Mouse (Mus musculus): ENCODE measurements around the gene Umodl1.

DNA sequence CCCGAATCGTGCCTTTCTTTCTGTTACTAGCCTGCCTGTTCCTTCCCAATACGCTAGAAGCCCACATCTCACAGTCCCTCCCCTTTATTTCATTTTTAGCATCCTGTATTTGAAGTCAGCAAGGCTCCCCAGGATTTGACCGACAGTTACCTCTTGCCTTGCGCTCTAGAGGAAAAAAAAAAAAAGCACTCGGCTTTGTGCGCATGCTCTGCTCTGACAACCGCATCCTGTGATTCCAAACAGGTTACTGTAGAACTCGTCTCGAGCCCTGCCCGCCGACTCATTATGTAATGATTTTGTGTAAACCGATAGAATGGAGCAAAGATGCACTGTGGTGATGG, 104.3 kb downstream of the Umodl1 start:
- TF ChIP-seq CTCF (IDR thresholded peaks at IDR 0.05) (no peak), EP300 (IDR thresholded peaks at IDR 0.05) (no peak)

Data from lung, postnatal 0 days (tissue).